Mouse (Mus musculus): Measurements from ENCODE around the gene Parn. TPM values are rescaled to one million over a fixed set of nuclear protein-coding genes. Genes with fewer than 3 reads are reported as not detected.

Parn gene
- polyA plus RNA-seq, 3 experiments from 2014 or later = 26.6 to 38.2 (median 37.3) TPM

- ATAC-seq = no peak
These were observed 46.0 kb downstream of the Parn start for GRCm38 (mm10) chr16:13621745-13622507.

GRCm38 (mm10) chr16:13620194-13620593, 47.8 kb downstream of the Parn start:
- no peak for ATAC-seq

GRCm38 (mm10) chr16:13615276-13615675, 52.7 kb downstream of the Parn start:
- no peak for ATAC-seq

- ATAC-seq = no peak
These were observed 55.4 kb downstream of the Parn start for GRCm38 (mm10) chr16:13612571-13612970.

- ATAC-seq = no peak
These were observed 55.9 kb downstream of the Parn start for GRCm38 (mm10) chr16:13612058-13612457.

- no peak for ATAC-seq
These were observed 56.6 kb downstream of the Parn start for GRCm38 (mm10) chr16:13611399-13611798.

- ATAC-seq = no peak
These were observed 57.0 kb downstream of the Parn start for GRCm38 (mm10) chr16:13610951-13611381.

- ATAC-seq = no peak
These were observed 59.3 kb downstream of the Parn start for GRCm38 (mm10) chr16:13608705-13609085.

GRCm38 (mm10) chr16:13607987-13608704, 59.8 kb downstream of the Parn start:
- ATAC-seq = no peak

GRCm38 (mm10) chr16:13602779-13603178, 65.2 kb downstream of the Parn start:
- no peak for ATAC-seq

GRCm38 (mm10) chr16:13589049-13589408, 78.9 kb downstream of the Parn start:
- ATAC-seq = no peak

GRCm38 (mm10) chr16:13588182-13589048, 79.6 kb downstream of the Parn start:
- ATAC-seq = no peak

GRCm38 (mm10) chr16:13585234-13585633, 82.7 kb downstream of the Parn start:
- no peak for ATAC-seq

GRCm38 (mm10) chr16:13580784-13581183, 87.2 kb downstream of the Parn start:
- ATAC-seq = no peak

- no peak for ATAC-seq
These were observed 88.0 kb downstream of the Parn start for GRCm38 (mm10) chr16:13580016-13580415.

GRCm38 (mm10) chr16:13575306-13575705, 92.7 kb downstream of the Parn start:
- no peak for ATAC-seq

GRCm38 (mm10) chr16:13568280-13568679, 99.7 kb downstream of the Parn start:
- ATAC-seq = no peak

GRCm38 (mm10) chr16:13567614-13568013, 100.4 kb downstream of the Parn start:
- no peak for ATAC-seq

- ATAC-seq = no peak
These were observed 101.6 kb downstream of the Parn start for GRCm38 (mm10) chr16:13566351-13566750.

GRCm38 (mm10) chr16:13565291-13565690, 102.7 kb downstream of the Parn start:
- no peak for ATAC-seq

GRCm38 (mm10) chr16:13557784-13558183, 110.2 kb downstream of the Parn start:
- ATAC-seq = no peak

- no peak for ATAC-seq
These were observed 111.0 kb downstream of the Parn start for GRCm38 (mm10) chr16:13556954-13557470.

- no peak for ATAC-seq
These were observed 111.5 kb downstream of the Parn start for GRCm38 (mm10) chr16:13556446-13556845.
